ENCODE assay signal across 11 mouse cellular contexts in genomic region chr1:64192736-64193135, GRCm38 (mm10).
A peak's percentile ranks its signal among the peaks of the same experiment; 100 is the strongest.
DNase-seq lines count a peak whose midpoint lies in the region; ATAC-seq and TF ChIP-seq lines count a peak whose summit lies in the region.
"Had no signal": no experiment of that assay in that cellular context is flagged by ENCODE, and none has a peak within 500 bp of the region (broad histone marks: within the 10 kb centered on the region; RNA-seq: fewer than 3 reads in every experiment).

No protein-coding gene starts in this region.

- H3K36me3 ChIP-seq in intestine, embryonic 14.5 days (ENCODE audit: control insufficient read depth, insufficient read depth, low read length), result no peaks in the 10 kb centered on the region
- H3K36me3 ChIP-seq in intestine, postnatal 0 days (ENCODE audit: control insufficient read depth, insufficient read depth), result no peaks in the 10 kb centered on the region
- H3K36me3 ChIP-seq in neural tube, embryonic 13.5 days, result no peaks in the 10 kb centered on the region
- H3K36me3 ChIP-seq in neural tube, embryonic 15.5 days, result no peaks in the 10 kb centered on the region
- H3K36me3 ChIP-seq in forebrain, embryonic 12.5 days (replicated peaks), result no peaks in the 10 kb centered on the region
- H3K36me3 ChIP-seq: limb, embryonic 15.5 days; lung, embryonic 15.5 days had no signal

- DNase-seq in intestine, embryonic 14.5 days (ENCODE audit: low spot score), result no peak
- no peak for DNase-seq in frontal cortex, adult 2 months (ENCODE audit: extremely low spot score in 1 of 2, low spot score in 1 of 2)
- no peak for DNase-seq in lung, postnatal 4 days
- DNase-seq: cerebellum, adult 9-11 months had no signal

- no peak overlapping the region for H3K4me2 ChIP-seq in intestine, embryonic 14.5 days (ENCODE audit: low read length)
- no peak overlapping the region for H3K4me2 ChIP-seq in intestine, postnatal 0 days (replicated peaks; ENCODE audit: low read depth)
- H3K4me2 ChIP-seq in neural tube, embryonic 13.5 days, result no peak overlapping the region
- no peak overlapping the region for H3K4me2 ChIP-seq in neural tube, embryonic 15.5 days
- no peak overlapping the region for H3K4me2 ChIP-seq in forebrain, embryonic 12.5 days
- H3K4me2 ChIP-seq: limb, embryonic 15.5 days; lung, embryonic 15.5 days had no signal

- WGBS in intestine, embryonic 14.5 days, result 59% methylated on average over 3 of the region's 3 CpGs
- WGBS in intestine, postnatal 0 days, result 54% methylated on average over 3 of the region's 3 CpGs
- 78% methylated on average over 3 of the region's 3 CpGs for WGBS in neural tube, embryonic 13.5 days
- WGBS in neural tube, embryonic 15.5 days, result 86% methylated on average over 3 of the region's 3 CpGs
- 69% methylated on average over 3 of the region's 3 CpGs for WGBS in forebrain, embryonic 12.5 days

- no peak for TF ChIP-seq CTCF in intestine, postnatal 0 days (IDR thresholded peaks at IDR 0.05; ENCODE audit: low read depth)

- H3K27me3 ChIP-seq in intestine, embryonic 14.5 days (replicated peaks; ENCODE audit: control insufficient read depth, insufficient read depth, low read length), result no peaks in the 10 kb centered on the region
- H3K27me3 ChIP-seq in intestine, postnatal 0 days (replicated peaks; ENCODE audit: control insufficient read depth, insufficient read depth, low read length), result no peaks in the 10 kb centered on the region
- H3K27me3 ChIP-seq in neural tube, embryonic 13.5 days, result no peaks in the 10 kb centered on the region
- no peaks in the 10 kb centered on the region for H3K27me3 ChIP-seq in neural tube, embryonic 15.5 days (replicated peaks)
- H3K27me3 ChIP-seq in forebrain, embryonic 12.5 days, result no peaks in the 10 kb centered on the region
- H3K27me3 ChIP-seq: limb, embryonic 15.5 days; lung, embryonic 15.5 days had no signal

- no peak for ATAC-seq in intestine, embryonic 14.5 days (replicated peaks; ENCODE audit: low FRiP score, low TSS enrichment, low read depth)
- ATAC-seq in intestine, postnatal 0 days, result no peak
- no peak for ATAC-seq in neural tube, embryonic 13.5 days (ENCODE audit: low read depth)
- no peak for ATAC-seq in neural tube, embryonic 15.5 days (ENCODE audit: low FRiP score)
- ATAC-seq in forebrain, embryonic 12.5 days (ENCODE audit: low FRiP score), result no peak
- ATAC-seq: midbrain, embryonic 16.5 days had no signal

- no peak overlapping the region for H3K4me3 ChIP-seq in intestine, embryonic 14.5 days (ENCODE audit: low read depth, low read length)
- no peak overlapping the region for H3K4me3 ChIP-seq in intestine, postnatal 0 days (ENCODE audit: low read depth, low read length)
- no peak overlapping the region for H3K4me3 ChIP-seq in neural tube, embryonic 13.5 days
- H3K4me3 ChIP-seq in neural tube, embryonic 15.5 days (replicated peaks), result no peak overlapping the region
- H3K4me3 ChIP-seq in forebrain, embryonic 12.5 days (replicated peaks), result no peak overlapping the region
- H3K4me3 ChIP-seq: limb, embryonic 15.5 days; lung, embryonic 15.5 days had no signal

- peak overlapping the region; percentile 34; the same call in 1 of the 2 replicates for H3K27ac ChIP-seq in intestine, embryonic 14.5 days (ENCODE audit: low read depth)
- no peak overlapping the region for H3K27ac ChIP-seq in intestine, postnatal 0 days (ENCODE audit: low read depth, low read length)
- H3K27ac ChIP-seq in neural tube, embryonic 13.5 days (replicated peaks), result peak overlapping the region; percentile 18; the same call in 1 of the 2 replicates
- H3K27ac ChIP-seq in neural tube, embryonic 15.5 days (replicated peaks), result no peak overlapping the region
- H3K27ac ChIP-seq in forebrain, embryonic 12.5 days, result 0 out of 2 replicates have a peak overlapping the region, but pooled peaks have one; percentile 53
- H3K27ac ChIP-seq: limb, embryonic 15.5 days; lung, embryonic 15.5 days had no signal

- no peaks in the 10 kb centered on the region for H3K9me3 ChIP-seq in intestine, embryonic 14.5 days (ENCODE audit: control insufficient read depth, low read length)
- no peaks in the 10 kb centered on the region for H3K9me3 ChIP-seq in intestine, postnatal 0 days (ENCODE audit: control insufficient read depth)
- no peaks in the 10 kb centered on the region for H3K9me3 ChIP-seq in neural tube, embryonic 13.5 days
- no peaks in the 10 kb centered on the region for H3K9me3 ChIP-seq in neural tube, embryonic 15.5 days (replicated peaks)
- H3K9me3 ChIP-seq in forebrain, embryonic 12.5 days, result no peaks in the 10 kb centered on the region
- H3K9me3 ChIP-seq: limb, embryonic 15.5 days; lung, embryonic 15.5 days had no signal

- H3K4me1 ChIP-seq in intestine, embryonic 14.5 days (replicated peaks; ENCODE audit: control insufficient read depth, insufficient read depth, low read length), result 0 out of 2 replicates have a peak, but pooled peaks cover 4% of the 10 kb centered on the region
- H3K4me1 ChIP-seq in intestine, postnatal 0 days (replicated peaks; ENCODE audit: control insufficient read depth, insufficient read depth, low read length), result 0 out of 2 replicates have a peak, but pooled peaks cover 4% of the 10 kb centered on the region
- H3K4me1 ChIP-seq in neural tube, embryonic 13.5 days (replicated peaks), result peaks cover 69% of the 10 kb centered on the region
- H3K4me1 ChIP-seq in neural tube, embryonic 15.5 days, result peaks cover 37% of the 10 kb centered on the region
- peaks cover 54% of the 10 kb centered on the region for H3K4me1 ChIP-seq in forebrain, embryonic 12.5 days

- H3K9ac ChIP-seq in intestine, embryonic 14.5 days (ENCODE audit: low read length), result no peak overlapping the region
- H3K9ac ChIP-seq in intestine, postnatal 0 days (ENCODE audit: low read depth, low read length), result no peak overlapping the region
- no peak overlapping the region for H3K9ac ChIP-seq in neural tube, embryonic 13.5 days
- H3K9ac ChIP-seq in neural tube, embryonic 15.5 days (replicated peaks), result no peak overlapping the region
- H3K9ac ChIP-seq in forebrain, embryonic 12.5 days, result no peak overlapping the region
- H3K9ac ChIP-seq: limb, embryonic 15.5 days; lung, embryonic 15.5 days had no signal

Comparison
In these comparisons a context has a peak if more than half of its experiments do, and no peak if none do; other contexts are left out.
1. H3K27ac ChIP-seq: peak in intestine, embryonic 14.5 days (single experiment), neural tube, embryonic 13.5 days (single experiment) and forebrain, embryonic 12.5 days (single experiment); none in intestine, postnatal 0 days (single experiment) and neural tube, embryonic 15.5 days (single experiment).